Mouse (Mus musculus) E14TG2a.4 (cell line): Measurements from ENCODE around the gene Zbtb1.

Source experiments
- CTCF ChIP-seq: conservative IDR thresholded peaks from 2 replicates; pipeline ENCODE4 v1.5.1; 2014; ENCODE audit warnings: low read length
- POU5F1 ChIP-seq: IDR thresholded peaks from 2 replicates; pipeline ENCODE4 v1.6.1; 2014; ENCODE audit warnings: low read length, borderline replicate concordance

GRCm38 (mm10) chr12:76368790-76369205 is 1.3 kb upstream of the Zbtb1 start:
- no peak for TF ChIP-seq CTCF
- no peak for TF ChIP-seq POU5F1
